Mouse (Mus musculus) right cerebral cortex, adult 18-20 months (tissue): ENCODE results near the gene Ddx6.
"Not testable (repeated sequence)": the region's sequence is repeated elsewhere in the genome, so short reads cannot be mapped to it uniquely, and the experiment has no call there.

ENCODE experiments used
- DNase-seq: peaks from one replicate; pipeline ENCODE4 v3.0.0; 2022; ENCODE audit warnings: mixed read lengths

Gene Ddx6

DNA sequence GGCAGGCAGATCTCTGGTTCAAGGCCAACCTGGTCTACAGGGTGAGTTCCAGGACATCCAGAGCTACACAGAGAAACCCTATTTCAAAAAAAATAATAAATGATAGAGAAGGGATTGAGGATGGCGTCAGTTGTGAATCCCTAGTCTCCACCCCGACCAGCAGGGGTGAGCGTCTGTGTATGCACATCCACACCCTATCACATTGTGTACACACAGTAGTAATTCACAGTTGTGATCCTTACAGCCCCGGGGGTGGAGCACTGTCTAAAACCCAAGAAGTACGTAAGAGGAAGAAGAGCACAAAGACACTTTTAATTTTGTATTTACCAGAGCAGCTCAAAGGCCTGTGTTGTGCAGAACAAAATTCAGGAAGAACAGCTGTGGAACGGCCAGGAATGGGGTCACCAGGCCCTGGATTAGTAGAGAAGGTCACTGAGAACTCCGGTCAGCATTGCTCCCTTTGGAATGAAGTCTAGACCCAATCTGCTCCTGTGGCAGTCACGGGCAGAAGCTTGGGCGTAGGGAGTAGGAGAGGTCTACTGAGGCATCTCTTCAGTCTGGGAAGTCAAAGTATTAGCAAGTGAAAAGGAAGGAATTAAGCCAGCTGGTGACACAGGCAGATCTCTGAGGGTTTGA is 9.7 kb upstream of the Ddx6 start:
- no peak for DNase-seq

- DNase-seq = no peak
Observed at GRCm38 (mm10) chr9:44595537-44595930, 9.2 kb upstream of the Ddx6 start.

- DNase-seq = no peak
Observed at GRCm38 (mm10) chr9:44597742-44598141, 7.0 kb upstream of the Ddx6 start.

DNA sequence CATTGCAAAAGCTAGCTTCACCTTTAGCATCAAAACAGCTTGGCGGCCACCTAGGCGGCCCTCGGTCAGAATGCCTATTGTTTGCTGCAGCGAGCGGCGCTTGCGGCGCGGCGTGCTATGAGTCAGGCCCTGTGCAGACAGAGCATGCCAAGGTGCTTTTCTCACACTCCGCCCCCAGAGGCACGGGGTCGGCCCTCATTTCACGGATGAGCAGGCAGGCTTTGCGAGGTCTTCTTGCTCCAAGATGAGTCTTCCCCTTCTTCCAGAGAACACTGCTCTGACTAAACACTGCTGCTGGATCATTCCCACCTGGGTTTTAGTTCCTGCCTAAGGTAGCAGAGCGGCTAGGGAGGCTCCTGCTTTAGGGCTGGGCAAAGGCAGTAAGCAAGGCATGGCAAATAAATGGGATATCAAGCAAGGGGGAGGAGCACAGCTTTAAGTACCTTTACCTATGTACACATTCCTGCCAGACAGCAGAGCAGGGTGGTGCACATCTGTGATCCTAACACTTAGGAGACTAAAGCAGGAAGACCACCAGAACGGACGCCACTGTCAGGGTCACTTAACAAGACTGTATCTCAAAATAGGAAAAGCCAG is 5.7 kb upstream of the Ddx6 start:
- DNase-seq = peak; percentile 19

- no peak for DNase-seq
Observed at GRCm38 (mm10) chr9:44599616-44600015, 5.1 kb upstream of the Ddx6 start.

- no peak for DNase-seq
Observed at GRCm38 (mm10) chr9:44600801-44601200, 3.9 kb upstream of the Ddx6 start.

DNA sequence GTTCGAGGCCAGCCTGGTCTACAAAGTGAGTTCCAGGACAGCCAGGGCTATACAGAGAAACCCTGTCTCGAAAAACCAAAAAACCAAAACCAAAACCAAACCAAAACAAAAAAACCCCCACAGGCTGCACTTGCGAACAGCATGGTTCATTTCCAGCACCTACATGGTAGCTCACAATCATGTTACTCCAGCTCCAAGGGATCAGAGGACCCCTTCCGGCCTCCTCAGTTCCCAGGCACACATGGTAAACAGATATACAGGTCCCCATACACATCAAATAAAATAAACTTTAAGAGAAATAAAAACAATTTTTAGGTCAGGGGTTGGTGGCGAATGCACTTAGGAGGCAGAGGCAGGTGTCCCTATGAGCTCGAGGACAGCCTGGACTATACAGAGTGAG is 1.9 kb upstream of the Ddx6 start:
- no peak for DNase-seq

GRCm38 (mm10) chr9:44603454-44604289 is 1.0 kb upstream of the Ddx6 start:
- DNase-seq = peak; percentile 63

- peak; percentile 89 for DNase-seq
Observed at GRCm38 (mm10) chr9:44604290-44604778, 358 bp upstream of the Ddx6 start.

- DNase-seq = no peak
Observed at GRCm38 (mm10) chr9:44605616-44606165, 999 bp downstream of the Ddx6 start.

DNA sequence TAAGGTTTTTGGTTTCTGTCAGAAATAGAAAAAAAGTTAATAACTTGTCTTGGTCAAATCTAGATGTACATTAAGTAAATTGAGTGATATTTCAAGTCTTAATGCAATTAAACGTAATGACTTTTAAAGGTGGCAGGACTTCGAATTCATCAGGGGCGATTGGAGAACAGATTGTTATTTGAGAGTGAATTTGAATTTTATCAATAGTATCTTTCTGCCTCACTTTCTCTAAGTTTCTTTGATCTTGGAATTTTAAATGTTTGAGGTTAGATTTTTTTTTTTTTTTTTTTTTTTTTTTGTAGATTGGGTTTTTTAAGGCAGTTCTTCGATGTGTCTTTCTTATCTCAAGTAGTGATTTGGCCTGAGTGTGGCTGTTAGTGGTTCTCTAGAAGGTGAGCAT is 2.0 kb downstream of the Ddx6 start:
- no peak for DNase-seq

- DNase-seq = no peak
Observed at GRCm38 (mm10) chr9:44607306-44607705, 2.6 kb downstream of the Ddx6 start.

DNA sequence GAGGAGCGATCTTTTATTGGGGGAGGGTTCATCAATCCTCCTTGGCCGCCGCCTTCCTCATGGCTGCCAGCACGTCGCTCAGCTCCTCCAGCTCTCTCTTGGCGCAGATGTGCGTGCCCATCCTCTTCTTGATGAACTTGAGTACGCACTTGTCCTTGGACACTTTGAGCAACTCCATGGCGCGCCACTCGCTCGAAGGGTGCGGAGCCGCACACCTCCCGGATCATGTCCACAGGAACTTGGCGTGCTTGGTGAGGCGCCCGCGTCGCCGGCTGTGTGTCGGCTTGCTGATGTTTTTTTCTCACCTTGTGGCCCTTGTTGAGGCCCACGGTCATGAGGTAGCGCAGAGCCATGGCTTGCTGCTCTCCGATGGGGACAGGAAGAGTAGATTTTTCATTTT is 5.7 kb downstream of the Ddx6 start:
- no peak for DNase-seq

- DNase-seq = not testable (repeated sequence)
Observed at GRCm38 (mm10) chr9:44613081-44613480, 8.4 kb downstream of the Ddx6 start.

DNA sequence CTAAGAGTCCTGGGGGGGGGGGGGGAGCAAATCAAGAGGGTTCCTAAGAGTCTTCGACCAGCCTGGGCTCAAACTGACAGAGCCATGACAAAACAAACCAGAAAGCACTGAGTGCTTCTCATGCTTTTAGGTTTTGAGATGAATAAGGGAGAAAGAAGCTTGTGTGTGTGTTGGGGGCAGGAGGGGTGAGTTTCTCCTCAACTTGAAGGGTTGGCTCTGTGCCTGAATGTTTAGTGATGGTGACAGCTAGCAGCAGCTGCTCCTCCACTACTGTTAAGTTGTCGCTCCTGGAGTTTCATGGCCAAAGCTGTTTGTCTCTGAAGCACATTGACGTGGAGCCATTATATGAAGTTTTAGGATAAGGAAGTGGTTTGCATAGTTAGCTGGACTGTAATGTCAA is 16.4 kb downstream of the Ddx6 start:
- DNase-seq = no peak

- DNase-seq = no peak
Observed at GRCm38 (mm10) chr9:44624390-44624789, 19.7 kb downstream of the Ddx6 start.

- DNase-seq = no peak
Observed at GRCm38 (mm10) chr9:44626268-44626667, 21.6 kb downstream of the Ddx6 start.

DNA sequence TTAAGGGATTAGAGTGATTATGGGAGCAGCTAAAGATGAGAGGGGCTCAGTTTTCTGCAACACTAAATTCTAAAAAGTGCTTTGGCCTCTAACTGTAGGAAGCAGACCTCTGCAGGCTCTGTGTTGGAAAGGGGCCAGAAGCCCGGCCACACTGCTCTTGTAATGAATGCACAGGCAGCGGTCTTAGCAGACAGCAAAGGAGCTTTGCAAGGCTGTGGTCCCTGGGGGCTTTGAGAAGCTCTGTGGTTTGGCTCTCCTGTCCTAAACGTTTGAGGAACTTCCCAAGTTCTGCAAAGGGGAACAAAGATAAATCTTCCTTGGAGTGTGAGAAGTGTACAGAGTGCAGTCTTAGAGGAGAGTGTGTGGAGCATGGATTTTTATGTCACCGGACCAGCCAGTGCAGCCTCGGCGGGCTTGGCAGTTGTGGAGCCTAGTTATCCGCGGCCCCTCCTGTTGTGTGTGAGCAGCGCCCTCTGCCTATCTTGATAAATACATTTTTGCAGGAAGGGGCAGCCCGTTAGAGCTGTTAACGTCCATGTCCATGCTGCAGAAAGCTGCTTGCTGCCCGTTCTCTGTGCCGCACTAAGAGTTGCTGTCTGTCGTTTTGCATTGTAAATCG is 33.0 kb downstream of the Ddx6 start:
- DNase-seq = no peak

DNA sequence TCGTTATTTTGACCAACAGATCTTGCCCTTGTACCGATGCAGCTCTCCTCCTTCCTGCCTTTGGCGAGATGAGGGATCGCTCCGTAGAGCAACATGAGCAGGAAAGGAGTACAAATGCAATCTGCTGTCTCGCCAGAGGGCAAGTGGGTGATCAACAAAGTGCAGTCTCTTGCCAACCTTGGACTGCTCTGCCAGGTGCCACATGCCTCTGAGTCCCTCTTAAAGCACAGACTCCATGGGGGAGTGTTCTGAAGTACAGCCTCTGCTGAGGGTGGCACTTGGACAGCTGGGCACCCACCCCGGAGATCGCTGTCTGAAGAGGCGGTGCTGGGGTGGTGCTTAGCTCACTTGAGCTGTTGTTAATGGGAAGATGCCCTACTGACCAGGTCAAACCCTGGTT is 34.0 kb downstream of the Ddx6 start:
- DNase-seq = not testable (repeated sequence)

DNA sequence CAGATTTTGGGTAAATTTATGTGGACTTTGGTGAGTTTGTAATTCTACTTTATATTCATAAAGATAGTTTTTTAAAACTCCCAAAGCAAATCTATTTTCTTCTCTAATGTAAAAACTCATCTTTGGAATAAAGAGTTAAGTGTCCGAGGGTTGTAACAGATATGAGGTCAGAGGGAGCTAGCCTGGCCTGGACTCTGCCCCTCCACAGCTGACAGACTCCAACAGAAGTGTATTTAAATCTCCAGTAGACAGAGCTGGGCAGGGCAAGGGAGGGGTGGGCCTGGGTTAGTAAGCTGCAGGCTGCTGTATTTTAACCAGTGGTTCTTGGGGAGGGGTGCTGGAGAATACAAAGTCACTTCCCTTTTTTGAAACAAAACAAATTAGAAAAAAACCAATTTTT is 35.3 kb downstream of the Ddx6 start:
- DNase-seq = not testable (repeated sequence)

DNA sequence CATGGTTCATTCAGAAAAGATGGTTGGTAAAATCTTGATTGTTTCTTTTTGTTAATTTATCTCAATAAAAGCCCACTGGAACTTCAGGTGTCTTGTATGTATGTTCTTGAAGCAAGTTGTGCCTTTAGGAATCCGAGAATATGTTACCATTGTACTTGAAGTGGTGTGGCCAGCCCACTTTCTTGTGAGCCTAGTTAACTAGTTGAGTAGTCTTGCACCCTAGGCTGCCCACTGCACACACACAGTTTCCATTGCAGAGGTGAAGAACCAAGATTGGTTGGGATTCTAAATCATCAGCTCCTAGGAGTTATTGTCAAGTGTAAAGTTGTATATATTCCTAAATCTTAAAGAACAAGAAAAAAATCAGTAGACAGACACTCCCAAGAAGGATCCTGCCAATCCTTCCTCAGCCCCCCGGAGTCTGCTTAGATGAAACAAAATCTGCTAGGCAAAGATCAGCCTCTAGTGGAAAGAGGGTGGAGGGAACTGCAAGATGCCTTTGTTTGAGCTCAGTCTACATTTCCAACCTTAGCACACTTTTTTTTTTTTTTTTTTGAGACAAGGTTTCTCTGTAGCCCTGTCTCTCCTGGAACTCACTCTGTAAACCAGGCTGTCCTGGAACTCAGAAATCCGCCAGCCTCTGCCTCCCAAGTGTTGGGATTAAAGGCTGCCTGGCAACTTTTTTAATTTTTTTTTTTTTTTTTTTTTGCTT is 36.1 kb downstream of the Ddx6 start:
- DNase-seq = no peak

GRCm38 (mm10) chr9:44641616-44642015 is 36.9 kb downstream of the Ddx6 start:
- no peak for DNase-seq
